Mouse (Mus musculus) limb, embryonic 13.5 days (tissue): ENCODE results near the gene Rtl4. TPM values are rescaled to one million over a fixed set of nuclear protein-coding genes. Genes with fewer than 3 reads are reported as not detected.

Experiments used
- ATAC-seq: fragments of 200-750 bp; cut with Nextera tagmentation; 2 replicates; pipeline ENCODE4 v1.8.0; 2017; ENCODE audit warnings: low read depth, moderate number of reproducible peaks, moderate TSS enrichment; ENCODE audit not compliant: low FRiP score
- H3K27ac ChIP-seq: fragments of 300-500 bp; sonication (generic); 2 replicates; pipeline ENCODE4 v1.5.1; 2015; ENCODE audit warnings: inconsistent platforms, mild to moderate bottlenecking, moderate library complexity
- H3K27me3 ChIP-seq: fragments of 300-500 bp; sonication (generic); 2 replicates; pipeline ENCODE4 v1.6.1; 2015; ENCODE audit warnings: mild to moderate bottlenecking, inconsistent platforms
- H3K36me3 ChIP-seq: fragments of 300-500 bp; sonication (generic); 2 replicates; pipeline ENCODE4 v1.6.1; 2015; ENCODE audit warnings: inconsistent platforms, mild to moderate bottlenecking, moderate library complexity
- H3K4me1 ChIP-seq: fragments of 300-500 bp; sonication (generic); 2 replicates; pipeline ENCODE4 v1.6.1; 2015; ENCODE audit warnings: inconsistent platforms
- H3K4me2 ChIP-seq: fragments of 300-500 bp; sonication (generic); replicated peaks from 2 replicates; pipeline ENCODE4 v1.6.1; 2015; ENCODE audit warnings: inconsistent platforms, mild to moderate bottlenecking, moderate library complexity
- H3K4me3 ChIP-seq: fragments of 300-500 bp; sonication (generic); 2 replicates; pipeline ENCODE4 v1.5.1; 2015; ENCODE audit warnings: moderate library complexity, mild to moderate bottlenecking, inconsistent platforms
- H3K9ac ChIP-seq: fragments of 300-500 bp; sonication (generic); 2 replicates; pipeline ENCODE4 v1.6.1; 2015; ENCODE audit warnings: mild to moderate bottlenecking, inconsistent platforms
- H3K9me3 ChIP-seq: fragments of 300-500 bp; sonication (generic); 2 replicates; pipeline ENCODE4 v1.6.1; 2016; ENCODE audit warnings: inconsistent platforms
- WGBS: fragments of 180-500 bp; shearing (Covaris S2); methylation state at CpG from one replicate; pipeline ENCODE4 v1.1.7; 2015; 5-methylcytosine and 5-hydroxymethylcytosine counted together
- polyA plus RNA-seq: library from polyadenylated mRNA; unstranded; fragments of >200 nt; fragmentation: Nextera tagmentation; extraction: Ambion mirVana; gene quantifications from 2 replicates; pipeline ENCODE4 v1.2.1, GENCODE M21; 2015

Rtl4 gene
- polyA plus RNA-seq = 0.74 and 1.4 TPM in 2 replicates

DNA sequence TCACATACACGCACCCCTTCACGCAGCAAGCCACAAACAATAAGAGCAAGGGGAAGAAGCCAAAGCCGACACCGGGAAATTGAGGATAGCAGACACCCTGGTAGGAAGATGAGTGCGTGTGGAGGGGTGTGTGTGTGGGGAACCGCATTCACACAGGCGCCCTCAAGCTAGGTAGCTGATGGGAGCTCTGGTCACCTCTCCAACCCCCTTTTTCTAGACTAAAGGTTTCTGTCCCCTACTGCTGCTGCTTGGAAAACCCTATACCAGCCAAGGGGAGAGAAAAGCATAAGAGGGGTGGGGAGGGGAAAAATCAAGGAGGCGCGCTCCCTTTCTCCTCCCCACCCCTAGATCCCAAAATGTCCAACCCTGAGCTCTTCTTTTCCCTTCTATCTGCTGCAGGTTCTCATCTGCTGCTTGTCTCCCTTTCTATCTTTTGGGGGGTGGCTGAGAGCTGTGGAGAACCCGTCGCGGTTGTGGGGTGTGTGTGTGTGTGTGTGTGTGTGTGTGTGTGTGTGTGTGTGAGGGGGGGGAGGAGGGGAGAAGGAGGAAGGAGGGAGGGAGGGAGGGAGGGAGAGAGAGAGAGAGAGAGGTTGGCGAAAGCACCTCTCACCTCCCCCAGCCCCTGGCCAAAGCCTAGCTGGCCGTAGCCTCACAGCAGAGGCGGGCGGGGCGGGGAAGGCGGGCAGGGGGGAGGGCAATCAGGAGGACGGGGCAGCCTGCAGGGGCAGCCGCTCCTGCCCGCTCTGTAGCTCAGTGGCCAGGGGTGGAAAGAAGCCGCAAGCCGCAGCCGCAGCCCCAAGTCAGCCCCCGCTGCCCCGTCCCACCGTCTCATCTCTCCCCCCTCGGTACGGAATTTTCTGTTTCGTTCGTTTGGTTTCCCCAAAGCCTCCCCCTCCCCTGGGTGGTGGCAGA, at the start of gene Rtl4:
TSS of gene Rtl4 (plus strand) at position 701 of the 912 bp plus-strand sequence.
- H3K27me3 ChIP-seq = peaks cover 74% of the 10 kb centered on the region
- H3K4me2 ChIP-seq = peak within 1 kb of the TSS; percentile 66
- no peak within 1 kb of the TSS for H3K27ac ChIP-seq
- H3K4me3 ChIP-seq = peak within 1 kb of the TSS; percentile 45
- H3K9me3 ChIP-seq = no peaks in the 10 kb centered on the region
- H3K9ac ChIP-seq = peak within 1 kb of the TSS; percentile 50
- no peaks in the 10 kb centered on the region for H3K4me1 ChIP-seq
- 15% methylated on average over 11 of the region's 31 CpGs for WGBS
- peak; percentile 8; the same call in 1 of the 2 replicates for ATAC-seq
- no peaks in the 10 kb centered on the region for H3K36me3 ChIP-seq

GRCm38 (mm10) chrX:144644756-144645155, 44.0 kb upstream of the Rtl4 start:
- Histone ChIP-seq H3K9ac (no peak overlapping the region), H3K4me2 (no peak overlapping the region), H3K27ac (no peak overlapping the region), H3K36me3 (no peaks in the 10 kb centered on the region), H3K27me3 (no peaks in the 10 kb centered on the region; the same call in 1 of the 2 replicates), H3K4me3 (no peak overlapping the region), H3K9me3 (no peaks in the 10 kb centered on the region), H3K4me1 (no peaks in the 10 kb centered on the region)
- no peak for ATAC-seq
- 69% methylated on average over 2 of the region's 3 CpGs for WGBS

- Histone ChIP-seq H3K36me3 (no peaks in the 10 kb centered on the region), H3K27ac (no peak overlapping the region), H3K4me1 (no peaks in the 10 kb centered on the region), H3K9ac (no peak overlapping the region), H3K27me3 (no peaks in the 10 kb centered on the region; the same call in 1 of the 2 replicates), H3K4me3 (no peak overlapping the region), H3K9me3 (no peaks in the 10 kb centered on the region), H3K4me2 (no peak overlapping the region)
- ATAC-seq = no peak
- WGBS = 39% methylated on average over 1 of the region's 1 CpGs
These were observed 43.3 kb upstream of the Rtl4 start for GRCm38 (mm10) chrX:144645394-144645793.

GRCm38 (mm10) chrX:144652196-144652595, 36.5 kb upstream of the Rtl4 start:
- Histone ChIP-seq H3K36me3 (no peaks in the 10 kb centered on the region), H3K9me3 (no peaks in the 10 kb centered on the region), H3K4me2 (no peak overlapping the region), H3K4me3 (no peak overlapping the region), H3K27ac (no peak overlapping the region), H3K4me1 (no peaks in the 10 kb centered on the region), H3K9ac (no peak overlapping the region), H3K27me3 (no peaks in the 10 kb centered on the region; the same call in 1 of the 2 replicates)
- 80% methylated on average over 2 of the region's 2 CpGs for WGBS
- no peak for ATAC-seq

DNA sequence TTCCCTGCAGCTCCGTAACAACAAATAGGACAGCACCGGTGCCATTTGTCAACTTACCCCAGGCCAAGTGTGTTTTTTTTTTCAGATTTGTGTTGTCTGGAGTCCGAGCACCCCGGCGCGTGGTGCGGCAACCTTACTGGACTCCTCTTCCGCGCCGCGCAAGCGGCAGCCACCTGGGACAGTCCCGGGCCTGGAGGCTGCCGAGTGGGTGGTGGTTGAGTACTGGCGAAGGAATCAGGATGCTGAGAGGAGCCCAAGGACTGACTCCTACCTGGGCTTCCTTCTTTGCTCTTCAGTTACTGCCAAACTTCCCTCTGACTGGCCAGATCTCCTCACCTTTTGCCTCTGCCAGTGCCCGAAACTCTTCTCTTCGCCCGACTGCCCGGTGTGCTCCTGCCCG, 965 bp upstream of the Rtl4 start:
- H3K4me3 ChIP-seq = peak overlapping the region; percentile 45
- no peak for ATAC-seq
- H3K36me3 ChIP-seq = no peaks in the 10 kb centered on the region
- peak overlapping the region; percentile 66 for H3K4me2 ChIP-seq
- no peaks in the 10 kb centered on the region for H3K9me3 ChIP-seq
- H3K4me1 ChIP-seq = no peaks in the 10 kb centered on the region
- WGBS = 17% methylated on average over 19 of the region's 20 CpGs
- peaks cover 74% of the 10 kb centered on the region for H3K27me3 ChIP-seq
- no peak overlapping the region for H3K27ac ChIP-seq
- H3K9ac ChIP-seq = no peak overlapping the region

GRCm38 (mm10) chrX:144688142-144688206, 733 bp upstream of the Rtl4 start, which contains the start of gene Trpc5:
Gene Trpc5, minus strand, starts transcription at chrX:144688180.
- 33% methylated on average over 1 of the region's 1 CpGs for WGBS
- Histone ChIP-seq H3K9ac (peak within 1 kb of the TSS; percentile 50), H3K4me2 (peak within 1 kb of the TSS; percentile 66)

GRCm38 (mm10) chrX:144689119-144689858, 582 bp downstream of the Rtl4 start:
- Histone ChIP-seq H3K36me3 (no peaks in the 10 kb centered on the region), H3K4me1 (no peaks in the 10 kb centered on the region), H3K9me3 (no peaks in the 10 kb centered on the region), H3K27me3 (peaks cover 71% of the 10 kb centered on the region), H3K4me3 (peak overlapping the region; percentile 45), H3K9ac (peak overlapping the region; percentile 50), H3K4me2 (peak overlapping the region; percentile 66), H3K27ac (no peak overlapping the region)
- WGBS = 15% methylated on average over 20 of the region's 21 CpGs
- ATAC-seq = peak; percentile 57

More at GRCm38 (mm10) chrX:144688142-144688206, 733 bp upstream of the Rtl4 start, which contains the start of gene Trpc5:
- no peak for ATAC-seq
- H3K36me3 ChIP-seq = no peaks in the 10 kb centered on the region
- no peaks in the 10 kb centered on the region for H3K4me1 ChIP-seq
- H3K4me3 ChIP-seq = peak within 1 kb of the TSS; percentile 45
- peaks cover 74% of the 10 kb centered on the region for H3K27me3 ChIP-seq
- H3K9me3 ChIP-seq = no peaks in the 10 kb centered on the region
- H3K27ac ChIP-seq = no peak within 1 kb of the TSS

DNA sequence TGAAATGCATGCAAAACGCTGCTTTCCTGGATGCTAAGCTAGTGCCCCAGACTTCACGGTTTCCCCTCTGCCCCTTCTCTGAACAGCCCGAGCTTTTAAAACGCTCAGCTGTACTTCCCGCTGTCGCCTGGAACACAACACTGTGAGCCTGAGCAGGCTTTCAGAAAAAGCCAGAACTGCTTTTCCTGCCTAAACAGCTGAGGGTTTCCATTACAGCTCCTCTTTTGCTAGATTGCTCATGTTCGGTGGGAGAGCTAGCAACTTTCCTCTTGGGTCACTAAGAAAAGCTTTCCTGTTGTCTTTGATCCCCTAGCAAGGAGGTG, 1.1 kb downstream of the Rtl4 start:
- ATAC-seq = peak; percentile 61
- Histone ChIP-seq H3K4me2 (peak overlapping the region; percentile 66), H3K9ac (no peak overlapping the region), H3K4me3 (peak overlapping the region; percentile 45), H3K9me3 (no peaks in the 10 kb centered on the region), H3K27ac (no peak overlapping the region), H3K27me3 (peaks cover 66% of the 10 kb centered on the region), H3K36me3 (no peaks in the 10 kb centered on the region), H3K4me1 (no peaks in the 10 kb centered on the region)
- WGBS = 15% methylated on average over 7 of the region's 7 CpGs

DNA sequence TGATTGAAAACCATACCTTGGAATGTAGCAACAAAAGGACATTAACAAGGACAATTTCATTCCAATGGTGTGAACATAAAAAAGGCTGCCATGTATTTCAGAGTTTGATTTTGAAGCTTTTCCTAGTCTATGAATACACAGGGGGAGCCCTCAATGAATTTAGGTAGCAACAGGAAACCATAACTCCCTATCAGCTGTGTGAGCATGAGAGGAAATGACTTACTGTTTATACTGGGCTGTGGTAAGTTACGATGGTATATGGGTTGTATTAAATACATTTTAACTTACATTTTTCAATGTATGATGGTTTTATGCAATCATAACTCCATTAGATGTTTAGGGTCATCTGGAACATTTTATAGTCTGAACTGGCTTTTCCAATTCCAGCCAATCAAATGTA, 27.6 kb downstream of the Rtl4 start:
- WGBS = 73% methylated on average over 1 of the region's 1 CpGs

DNA sequence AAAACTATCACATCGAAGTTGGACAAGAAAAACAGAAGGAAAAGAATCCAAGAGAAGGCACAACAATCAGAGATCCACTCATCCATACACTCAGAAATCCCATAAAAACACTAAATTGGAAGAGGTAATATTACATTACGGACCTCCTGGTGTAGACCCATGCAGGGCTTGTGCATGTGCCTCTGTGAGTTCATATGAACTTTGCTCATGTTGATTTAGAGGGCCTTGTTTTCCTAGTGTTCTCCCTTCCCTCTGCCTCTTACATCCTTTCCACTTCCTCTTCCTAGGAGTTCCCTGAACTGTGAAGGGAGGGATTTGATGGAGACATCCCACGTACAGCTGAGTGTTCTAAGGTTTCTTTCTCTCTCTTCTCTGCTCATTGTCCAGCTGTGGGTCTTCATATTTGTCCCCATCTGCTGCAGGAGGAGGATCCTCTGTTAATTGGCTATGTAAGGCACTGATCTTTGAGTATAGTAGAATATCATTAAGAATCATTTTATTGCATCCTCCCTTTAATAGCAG, 58.9 kb downstream of the Rtl4 start:
- no peak overlapping the region for H3K27ac ChIP-seq
- no peaks in the 10 kb centered on the region for H3K36me3 ChIP-seq
- no peak overlapping the region for H3K9ac ChIP-seq
- WGBS = 76% methylated on average over 3 of the region's 3 CpGs
- H3K27me3 ChIP-seq = no peaks in the 10 kb centered on the region
- no peaks in the 10 kb centered on the region for H3K9me3 ChIP-seq
- H3K4me3 ChIP-seq = no peak overlapping the region
- H3K4me2 ChIP-seq = no peak overlapping the region
- ATAC-seq = no peak
- H3K4me1 ChIP-seq = no peaks in the 10 kb centered on the region

More for the DNA sequence above, 27.6 kb downstream of the Rtl4 start:
- H3K27ac ChIP-seq = no peak overlapping the region
- no peaks in the 10 kb centered on the region for H3K4me1 ChIP-seq
- no peak overlapping the region for H3K9ac ChIP-seq
- no peak overlapping the region for H3K4me2 ChIP-seq
- no peaks in the 10 kb centered on the region for H3K9me3 ChIP-seq
- H3K36me3 ChIP-seq = no peaks in the 10 kb centered on the region
- H3K4me3 ChIP-seq = no peak overlapping the region
- ATAC-seq = no peak
- H3K27me3 ChIP-seq = no peaks in the 10 kb centered on the region; the same call in 1 of the 2 replicates

GRCm38 (mm10) chrX:144986980-144987379, 298.3 kb downstream of the Rtl4 start:
- Histone ChIP-seq H3K36me3 (no peaks in the 10 kb centered on the region), H3K4me3 (no peak overlapping the region), H3K27me3 (no peaks in the 10 kb centered on the region), H3K9ac (no peak overlapping the region), H3K9me3 (no peaks in the 10 kb centered on the region), H3K4me1 (no peaks in the 10 kb centered on the region), H3K27ac (no peak overlapping the region), H3K4me2 (no peak overlapping the region)
- 54% methylated on average over 2 of the region's 2 CpGs for WGBS
- no peak for ATAC-seq

DNA sequence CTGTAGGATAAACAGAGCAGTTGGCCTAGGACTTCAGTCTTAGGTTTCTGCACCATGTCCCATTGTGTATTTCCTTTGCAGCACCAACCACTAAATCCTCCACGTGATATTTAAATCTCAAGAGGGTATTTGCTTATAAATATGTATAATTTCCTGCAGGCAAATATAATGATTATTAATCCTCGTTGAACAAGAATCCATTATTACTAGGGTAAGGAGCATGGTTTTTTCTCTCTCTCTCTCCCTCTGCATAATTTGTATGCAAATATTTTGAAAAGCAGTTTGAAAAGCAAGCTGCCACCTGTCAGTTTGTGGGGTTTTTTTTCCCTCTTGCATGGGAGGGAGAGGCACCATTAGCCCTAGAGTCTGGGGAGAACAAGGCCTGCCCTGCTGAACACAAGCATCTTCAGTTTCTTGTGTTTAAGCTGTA, 376.8 kb downstream of the Rtl4 start:
- no peak for ATAC-seq
- no peaks in the 10 kb centered on the region for H3K9me3 ChIP-seq
- no peak overlapping the region for H3K27ac ChIP-seq
- H3K4me1 ChIP-seq = no peaks in the 10 kb centered on the region
- H3K4me2 ChIP-seq = no peak overlapping the region
- H3K9ac ChIP-seq = no peak overlapping the region
- WGBS = 73% methylated on average over 2 of the region's 2 CpGs
- H3K27me3 ChIP-seq = no peaks in the 10 kb centered on the region
- H3K36me3 ChIP-seq = no peaks in the 10 kb centered on the region
- no peak overlapping the region for H3K4me3 ChIP-seq
